Mouse (Mus musculus): Measurements from ENCODE around the gene Prickle4.
"Not testable (repeated sequence)": the region's sequence is repeated elsewhere in the genome, so short reads cannot be mapped to it uniquely, and the experiment has no call there.

The Prickle4 gene

GRCm38 (mm10) chr17:47671988-47672310 is 22.6 kb downstream of the Prickle4 start:
- DNase-seq (ENCODE audit: extremely low read depth, low read depth): no peak

- no peak for DNase-seq (ENCODE audit: extremely low read depth, low read depth)
Measured at GRCm38 (mm10) chr17:47669166-47669565, 25.4 kb downstream of the Prickle4 start.

GRCm38 (mm10) chr17:47664474-47664873 is 30.1 kb downstream of the Prickle4 start:
- no peak for DNase-seq (ENCODE audit: extremely low read depth, low read depth)

GRCm38 (mm10) chr17:47663009-47663713 is 31.4 kb downstream of the Prickle4 start:
- no peak for DNase-seq (ENCODE audit: extremely low read depth, low read depth)

- DNase-seq (ENCODE audit: extremely low read depth, low read depth): no peak
Measured at GRCm38 (mm10) chr17:47658741-47659243, 35.7 kb downstream of the Prickle4 start.

GRCm38 (mm10) chr17:47657901-47658300 is 36.6 kb downstream of the Prickle4 start:
- DNase-seq (ENCODE audit: extremely low read depth, low read depth): no peak

GRCm38 (mm10) chr17:47655697-47656096 is 38.8 kb downstream of the Prickle4 start:
- DNase-seq (ENCODE audit: extremely low read depth, low read depth): no peak

GRCm38 (mm10) chr17:47654346-47654745 is 40.2 kb downstream of the Prickle4 start:
- DNase-seq (ENCODE audit: extremely low read depth, low read depth): not testable (repeated sequence)

- no peak for DNase-seq (ENCODE audit: extremely low read depth, low read depth)
Measured at GRCm38 (mm10) chr17:47651953-47652352, 42.6 kb downstream of the Prickle4 start.

GRCm38 (mm10) chr17:47648966-47649365 is 45.6 kb downstream of the Prickle4 start:
- no peak for DNase-seq (ENCODE audit: extremely low read depth, low read depth)

GRCm38 (mm10) chr17:47646683-47647082 is 47.9 kb downstream of the Prickle4 start:
- peak; percentile 63 for DNase-seq (ENCODE audit: extremely low read depth, low read depth)

- peak; percentile 21 for DNase-seq (ENCODE audit: extremely low read depth, low read depth)
Measured at GRCm38 (mm10) chr17:47642992-47643391, 51.5 kb downstream of the Prickle4 start.

Data from MEL-GATA-1-ER (cell line).